Mouse (Mus musculus): ENCODE data around the gene Fktn.
"Not testable (repeated sequence)": the region's sequence is repeated elsewhere in the genome, so short reads cannot be mapped to it uniquely, and the experiment has no call there.

Fktn gene

DNA sequence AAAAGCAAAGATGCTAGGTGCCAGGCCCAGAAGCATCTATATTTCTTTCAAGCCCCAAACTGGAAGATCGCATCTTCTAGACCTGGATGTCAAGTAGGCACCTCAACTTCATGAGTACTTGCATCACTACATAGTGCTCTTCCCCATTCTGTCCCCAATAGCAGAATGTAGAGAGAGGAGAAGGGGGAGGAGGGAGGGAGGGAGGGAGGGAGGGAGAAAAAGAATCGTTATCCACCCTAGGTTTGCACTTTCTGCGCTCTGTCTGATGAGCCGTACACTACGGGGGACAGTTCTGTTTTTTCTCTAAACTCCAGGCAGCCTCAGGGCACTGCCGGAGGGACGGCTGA, at the start of gene Fktn:
Gene Fktn (plus strand): TSS at position 295 of the 347 bp plus-strand sequence.
- peak; percentile 54 for ATAC-seq (ENCODE audit: low TSS enrichment)

DNA sequence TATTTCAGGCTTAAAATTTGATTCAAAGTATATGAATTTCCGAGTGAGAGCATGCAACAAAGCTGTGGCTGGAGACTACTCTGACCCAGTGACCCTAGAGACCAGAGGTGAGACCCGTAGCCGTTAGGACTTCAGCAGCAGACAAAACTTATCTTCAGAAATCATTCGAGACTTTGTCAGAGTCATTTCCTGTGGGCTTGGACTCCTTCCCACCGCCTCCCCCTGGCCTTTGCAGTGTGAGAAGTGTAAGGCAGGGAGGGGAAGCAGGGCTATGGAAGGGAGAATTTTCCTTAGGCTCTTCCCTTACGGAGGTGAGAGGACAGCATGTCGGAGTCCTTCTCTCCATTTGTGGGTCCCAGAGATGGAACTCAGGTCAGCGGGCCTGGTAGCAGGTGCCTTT, 31.7 kb upstream of the Fktn start:
- ATAC-seq (ENCODE audit: low TSS enrichment) = no peak

DNA sequence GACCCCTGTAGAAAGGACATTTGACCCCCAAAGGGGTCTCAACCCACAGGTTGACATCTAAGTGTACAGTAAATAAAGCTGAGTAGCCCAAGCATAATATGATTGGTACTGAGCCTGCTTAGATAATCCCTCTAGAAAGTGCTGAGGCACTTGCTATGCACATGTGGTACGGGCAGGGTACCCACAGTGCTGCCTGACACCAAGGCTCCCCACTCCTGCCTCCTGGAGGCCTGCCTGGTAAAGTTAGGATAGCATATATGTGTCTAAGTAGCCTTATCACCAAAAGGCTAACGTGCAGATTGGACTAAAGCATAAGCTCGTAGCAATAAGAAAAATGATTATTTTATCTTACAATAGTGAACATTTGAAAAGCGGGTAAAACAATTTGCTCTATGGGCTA, 24.8 kb upstream of the Fktn start:
- no peak for ATAC-seq (ENCODE audit: low TSS enrichment)

DNA sequence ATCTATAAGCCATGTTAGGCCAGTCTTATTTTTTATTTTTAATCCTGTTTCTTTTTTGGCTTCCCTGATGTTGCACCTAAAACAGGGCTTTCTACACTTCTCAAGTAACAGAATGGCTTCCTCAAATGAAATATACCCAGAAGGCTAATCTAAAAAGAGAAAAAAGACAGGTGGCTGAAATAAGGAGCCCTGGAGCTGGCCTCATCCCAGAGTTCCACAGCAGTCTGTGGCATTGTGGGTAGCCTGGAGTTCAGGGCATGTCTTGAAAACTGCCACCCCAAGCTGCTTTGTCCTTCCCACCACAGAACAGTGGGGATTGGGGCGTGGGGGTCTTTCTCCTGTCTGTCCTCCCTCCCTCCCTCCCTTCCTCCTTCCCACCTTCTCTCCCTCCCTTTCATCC, 22.4 kb upstream of the Fktn start:
- ATAC-seq (ENCODE audit: low TSS enrichment) = peak; percentile 68

DNA sequence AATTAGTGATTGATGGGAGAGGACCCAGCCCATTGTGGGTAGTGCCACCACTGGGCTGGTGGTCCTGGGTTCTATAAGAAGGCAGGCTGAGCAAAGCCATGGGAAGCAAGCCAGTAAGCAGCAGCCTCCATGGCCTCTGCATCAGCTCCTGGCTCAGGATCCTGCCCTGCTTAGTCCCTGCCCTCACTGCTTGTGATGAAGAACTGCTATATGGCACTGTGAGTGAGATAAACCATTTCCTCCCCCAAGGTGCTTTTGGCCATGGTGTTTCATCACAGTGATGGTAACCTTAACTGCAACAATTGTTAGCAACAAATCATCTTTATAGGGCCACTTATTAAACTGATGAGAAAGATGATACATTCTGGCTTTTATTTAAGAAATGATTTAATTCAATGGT, 4.6 kb upstream of the Fktn start:
- ATAC-seq (ENCODE audit: low TSS enrichment) = not testable (repeated sequence)

DNA sequence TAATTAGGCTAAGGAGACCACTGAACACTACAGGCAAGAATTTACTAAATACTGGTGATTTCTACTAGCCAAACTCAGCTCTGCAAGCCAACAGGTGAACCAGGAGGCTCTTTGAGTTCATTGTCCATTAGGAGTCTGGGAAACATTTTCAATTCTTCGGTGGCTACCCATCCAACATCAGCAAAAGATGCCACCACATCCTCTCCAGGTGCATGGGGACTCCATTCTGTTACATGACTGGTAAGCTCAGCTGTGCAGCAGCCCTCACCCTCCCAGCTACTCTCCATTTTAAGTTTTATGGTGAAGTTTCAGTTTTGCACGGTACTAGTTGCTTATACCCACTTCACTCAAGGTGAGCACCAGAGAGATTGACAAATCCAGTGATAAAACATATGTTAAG, 3.8 kb upstream of the Fktn start:
- no peak for ATAC-seq (ENCODE audit: low TSS enrichment)

DNA sequence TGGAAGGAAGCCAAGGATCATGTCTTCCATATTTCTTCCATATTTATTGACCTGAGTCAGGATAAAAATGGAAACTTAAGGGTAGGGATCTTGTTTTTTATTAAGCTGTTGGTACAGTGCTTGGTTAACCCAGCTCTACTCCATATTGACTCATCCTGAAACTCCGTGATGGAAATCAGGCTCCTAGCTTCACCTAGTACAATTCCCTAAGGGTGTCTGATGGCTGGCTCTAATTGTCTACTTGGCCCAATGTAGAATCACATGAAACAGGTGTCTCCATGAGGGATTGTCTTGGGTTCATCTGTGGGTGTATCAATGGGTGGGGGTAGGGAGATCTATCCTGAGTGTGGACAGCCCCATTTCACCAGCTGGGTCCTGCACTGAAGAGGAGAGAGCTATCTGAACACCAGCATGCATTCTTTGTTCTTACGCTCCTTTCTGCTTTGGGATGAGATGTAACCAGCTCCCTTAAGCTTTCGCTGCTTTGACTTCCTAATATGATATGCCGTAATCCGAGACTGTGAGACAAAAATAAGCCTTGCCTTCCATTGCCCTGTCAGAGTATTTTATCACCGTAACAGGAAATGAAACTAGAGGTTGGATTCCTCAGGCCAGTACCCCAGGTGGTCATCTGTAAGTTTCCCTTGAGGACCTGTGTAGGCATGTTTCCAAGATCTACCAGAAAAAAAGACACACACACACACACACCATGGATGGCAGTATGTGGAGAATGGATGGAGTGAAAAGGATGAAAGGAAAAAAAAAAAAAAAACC, 3.1 kb upstream of the Fktn start:
- no peak for ATAC-seq (ENCODE audit: low TSS enrichment)

DNA sequence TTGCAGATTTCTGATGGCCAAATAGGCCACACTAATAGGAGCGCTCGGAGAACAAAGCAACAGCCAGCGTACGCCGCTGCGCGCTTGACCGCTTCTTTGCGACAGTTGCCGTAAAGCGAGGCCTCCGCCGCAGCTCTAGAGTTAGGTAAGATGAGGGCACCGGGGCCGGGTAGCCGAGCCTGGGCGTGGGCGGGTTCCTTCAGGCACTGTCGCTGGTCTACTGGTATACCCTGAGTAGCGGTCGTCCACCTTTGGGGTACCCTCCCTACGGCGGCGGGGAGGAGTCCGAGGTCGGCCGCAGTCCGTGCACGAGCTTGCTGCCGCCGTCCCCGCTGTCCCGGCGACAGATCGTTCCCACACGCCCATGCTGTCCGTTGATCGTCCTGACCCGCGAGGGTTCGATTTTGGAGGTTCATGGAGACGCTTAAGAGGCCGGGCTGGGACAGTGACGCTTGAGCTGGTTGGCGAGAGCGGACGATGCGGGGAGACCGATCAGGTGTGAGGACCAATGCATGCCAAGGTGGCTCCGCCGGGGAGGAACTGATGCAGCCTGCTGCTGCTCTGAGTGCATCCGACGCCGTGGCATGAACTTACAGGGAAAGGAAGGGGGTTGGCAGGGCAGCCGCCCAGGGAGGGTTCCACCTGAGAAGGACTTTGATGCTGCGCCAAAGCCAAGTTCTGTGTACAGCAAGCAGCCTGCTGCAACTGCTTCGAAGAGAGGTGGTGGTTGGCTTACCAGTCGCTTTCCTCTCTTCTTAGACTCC, 435 bp downstream of the Fktn start:
- peak; percentile 91 for ATAC-seq (ENCODE audit: low TSS enrichment)

DNA sequence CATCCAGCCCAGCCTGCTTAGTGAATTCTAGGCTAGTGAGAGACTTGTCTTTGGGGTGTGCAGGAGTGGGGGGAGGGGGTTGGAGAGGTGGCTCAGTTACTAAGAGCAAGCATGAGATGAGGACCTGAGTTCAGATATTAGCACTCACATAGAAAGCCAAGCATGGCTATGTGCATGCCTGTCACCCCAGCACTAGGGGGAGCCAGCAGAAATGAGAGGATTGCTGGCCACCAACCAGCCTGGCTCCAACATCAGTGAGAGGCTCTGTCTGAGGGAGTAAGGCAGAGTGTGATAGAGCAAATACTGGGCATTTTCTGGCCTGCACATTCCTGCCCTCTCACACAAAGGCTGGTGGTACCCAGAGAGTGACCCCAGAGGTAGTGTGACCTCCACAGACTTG, 2.2 kb downstream of the Fktn start:
- no peak for ATAC-seq (ENCODE audit: low TSS enrichment)

DNA sequence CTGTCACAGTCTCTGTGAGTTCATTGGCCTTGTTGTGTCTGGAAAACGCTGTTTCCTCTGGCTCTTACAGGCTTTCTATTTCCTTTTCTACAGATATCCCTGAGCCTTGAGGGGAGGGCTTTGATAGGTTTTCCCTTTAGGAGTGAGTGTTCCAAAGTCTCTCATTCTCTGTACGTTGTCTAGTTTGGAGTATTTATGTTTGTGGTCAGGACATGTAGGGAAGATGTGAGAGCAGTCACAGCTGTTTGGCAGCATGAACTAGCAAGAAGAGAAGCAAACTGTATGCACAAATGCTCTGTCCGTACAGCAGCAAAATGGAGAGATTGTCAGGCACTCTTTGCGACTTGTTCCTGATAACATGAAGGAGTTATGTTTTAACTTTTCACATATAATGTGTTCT, 3.7 kb downstream of the Fktn start:
- no peak for ATAC-seq (ENCODE audit: low TSS enrichment)

DNA sequence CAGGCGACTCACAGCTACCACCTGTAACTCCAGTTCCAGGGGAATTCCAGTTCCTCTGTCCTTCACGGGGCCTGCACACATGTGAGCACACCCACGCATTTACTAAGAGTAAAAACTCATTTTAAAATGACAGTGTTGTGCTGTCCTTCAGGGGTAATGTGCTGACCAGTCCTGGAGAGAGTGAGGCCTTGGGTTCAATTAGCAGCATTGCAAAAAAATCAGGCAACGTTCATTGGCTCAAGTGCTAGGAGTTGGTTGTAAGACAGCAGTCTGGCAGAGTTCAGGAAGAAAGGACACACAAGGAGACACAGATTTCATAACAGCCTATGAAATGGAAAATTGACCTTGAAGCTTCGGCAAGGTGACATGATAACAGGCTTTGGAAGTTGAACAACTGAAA, 4.5 kb downstream of the Fktn start:
- ATAC-seq (ENCODE audit: low TSS enrichment) = no peak

DNA sequence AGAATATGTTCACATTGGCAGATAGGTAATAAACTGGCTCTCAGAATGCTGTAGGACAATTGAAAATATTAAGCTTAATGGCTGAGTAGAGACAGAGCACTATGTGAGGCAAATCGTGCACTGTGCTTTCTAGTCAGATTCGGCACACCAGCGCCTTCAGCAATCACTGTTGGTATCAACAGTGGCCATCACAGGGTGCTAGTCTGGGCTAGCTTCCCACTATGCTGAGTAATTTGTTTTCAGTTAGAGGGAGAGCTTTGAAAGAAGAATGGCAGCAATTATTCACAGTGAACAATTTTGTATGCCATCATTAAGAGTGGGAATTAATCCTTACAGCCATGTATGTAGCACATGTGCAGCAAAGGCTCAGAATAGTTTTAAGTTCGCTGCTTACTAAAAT, 8.7 kb downstream of the Fktn start:
- ATAC-seq (ENCODE audit: low TSS enrichment) = peak; percentile 95

DNA sequence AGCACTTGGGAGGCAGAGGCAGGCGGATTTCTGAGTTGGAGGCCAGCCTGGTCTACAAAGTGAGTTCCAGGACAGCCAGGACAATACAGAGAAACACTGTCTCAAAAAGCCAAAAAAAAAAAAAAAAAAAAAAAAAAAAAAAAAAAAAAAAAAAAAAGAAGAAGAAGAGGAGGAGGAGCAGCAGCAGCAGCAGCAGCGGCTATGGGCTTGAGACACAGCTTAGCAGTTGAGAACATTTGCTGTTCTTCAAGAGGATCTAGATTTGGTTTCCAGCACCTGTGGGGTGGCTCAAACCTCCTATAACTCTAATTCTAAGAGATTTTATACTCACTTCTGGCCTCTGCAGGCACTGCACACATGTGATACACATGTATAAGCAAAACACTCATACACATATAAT, 12.3 kb downstream of the Fktn start:
- ATAC-seq (ENCODE audit: low TSS enrichment) = not testable (repeated sequence)

DNA sequence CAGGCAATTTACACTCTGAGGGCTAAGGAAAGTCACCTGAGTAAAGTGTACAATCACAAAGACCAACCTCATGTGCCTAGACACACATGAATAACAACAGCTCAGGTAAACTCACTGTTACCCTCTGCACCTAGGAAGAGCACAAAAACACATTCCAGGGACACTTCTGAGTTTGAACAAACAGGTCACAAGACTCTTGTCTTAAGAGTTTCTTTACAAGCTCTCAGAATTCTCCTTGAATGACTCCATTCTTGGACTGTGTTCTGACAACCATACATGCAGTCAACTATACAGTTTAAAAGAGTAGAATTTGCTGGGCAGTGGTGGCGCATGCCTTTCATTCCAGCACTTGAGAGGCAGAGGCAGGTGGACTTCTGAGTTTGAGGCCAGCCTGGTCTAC, 14.3 kb downstream of the Fktn start:
- no peak for ATAC-seq (ENCODE audit: low TSS enrichment)

DNA sequence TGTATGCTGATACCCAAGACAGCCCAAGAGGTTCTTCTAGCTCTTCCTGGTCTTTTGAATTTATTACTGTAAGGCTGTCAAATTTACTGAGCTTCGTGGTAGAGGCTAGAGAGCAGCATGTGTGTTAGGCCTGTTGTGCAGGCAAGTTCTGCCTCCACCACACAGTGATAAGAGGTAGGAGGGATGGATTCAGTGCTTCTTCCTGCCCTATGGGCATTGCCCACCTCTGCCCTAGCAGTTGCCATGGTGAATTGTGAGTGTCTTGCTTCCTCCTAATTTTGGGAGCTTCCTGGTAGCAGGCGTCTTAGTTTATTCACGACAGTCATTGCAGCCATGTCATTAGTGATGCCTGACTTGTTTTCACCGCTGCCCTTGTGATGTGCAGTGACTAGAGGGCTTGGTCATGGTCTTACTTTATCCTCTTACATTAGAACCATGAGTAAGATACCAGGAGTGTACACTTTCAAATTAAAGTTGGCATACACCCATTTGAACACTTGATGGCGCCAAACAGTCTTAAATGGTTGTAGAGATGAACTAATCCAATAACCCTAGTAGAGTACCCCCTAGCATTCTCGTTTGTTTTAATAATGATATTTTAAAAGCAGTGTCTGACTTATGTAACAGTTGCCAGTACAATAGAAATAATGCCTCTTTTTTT, 25.3 kb downstream of the Fktn start:
- ATAC-seq (ENCODE audit: low TSS enrichment) = peak; percentile 88

DNA sequence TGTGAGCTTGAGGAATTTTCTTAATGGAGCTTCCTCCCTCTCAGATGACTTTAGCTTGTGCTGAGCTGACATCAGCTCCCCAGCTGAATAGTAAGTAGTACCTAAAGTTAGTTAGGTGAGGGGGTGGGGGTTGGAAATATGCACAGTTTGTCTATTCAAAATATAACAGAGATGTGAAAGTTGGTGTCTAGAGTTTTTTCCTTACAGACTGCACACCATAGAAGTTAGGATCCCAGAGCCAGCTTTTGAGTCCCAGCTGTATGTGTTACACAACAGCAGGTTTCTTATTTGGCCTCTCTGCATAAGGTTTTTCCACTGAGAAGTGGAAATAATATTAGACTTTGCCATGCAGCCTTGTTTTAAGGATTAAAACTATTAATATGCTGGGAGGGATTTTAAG, 36.0 kb downstream of the Fktn start:
- ATAC-seq (ENCODE audit: low TSS enrichment) = peak; percentile 92

DNA sequence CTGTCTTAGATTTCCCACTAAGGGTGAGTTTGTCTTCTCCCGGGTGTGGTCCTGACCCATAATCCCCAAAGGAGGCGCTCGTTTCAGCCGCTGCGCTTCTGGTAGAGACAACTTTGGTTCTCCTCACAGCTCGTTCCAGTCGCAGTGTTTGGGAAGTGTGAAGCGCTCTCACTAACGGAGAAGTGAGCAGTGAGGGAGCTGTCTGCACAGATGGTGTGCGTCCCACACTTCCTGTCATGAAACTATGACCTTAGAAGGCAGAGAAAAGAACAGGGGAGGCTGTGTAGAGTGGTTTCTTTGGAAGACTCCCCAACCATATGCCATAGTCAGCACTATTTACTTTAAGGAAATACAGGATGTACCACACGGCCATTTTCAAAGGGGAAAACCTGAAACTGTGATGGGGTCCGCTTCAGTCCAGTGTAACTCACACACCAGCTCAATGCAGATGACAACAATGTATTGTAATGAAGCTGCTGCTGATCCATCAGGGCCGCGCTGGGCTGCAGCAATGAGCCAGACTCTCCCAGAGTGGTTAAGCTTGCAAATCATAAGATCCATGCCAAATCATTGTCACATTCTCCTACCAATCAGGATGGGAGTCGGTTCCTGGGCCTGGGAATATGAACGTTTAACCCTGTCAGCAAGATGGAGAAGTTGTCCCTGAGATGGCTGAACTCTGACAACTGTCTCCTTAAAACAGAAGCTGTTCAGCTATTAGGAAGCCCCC, 36.8 kb downstream of the Fktn start:
- ATAC-seq (ENCODE audit: low TSS enrichment) = peak; percentile 91

DNA sequence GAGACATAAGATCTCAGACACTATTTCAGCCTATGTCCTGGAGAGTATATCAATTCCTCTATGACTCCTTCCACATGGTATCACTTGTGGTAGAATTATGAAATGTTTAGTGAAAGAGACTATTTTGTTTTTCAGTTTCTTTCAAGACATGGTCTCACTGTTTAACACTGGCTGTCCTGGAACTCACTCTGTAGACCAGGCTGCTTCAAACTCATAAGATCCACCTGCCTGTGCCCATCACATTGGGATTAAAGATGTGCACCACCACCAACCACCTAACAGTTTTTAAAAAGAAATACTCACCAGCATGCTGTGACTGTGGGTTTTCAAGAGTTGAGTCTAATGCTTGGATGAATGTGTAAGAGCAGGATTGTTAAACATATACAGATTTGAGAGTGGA, 43.2 kb downstream of the Fktn start:
- no peak for ATAC-seq (ENCODE audit: low TSS enrichment)

DNA sequence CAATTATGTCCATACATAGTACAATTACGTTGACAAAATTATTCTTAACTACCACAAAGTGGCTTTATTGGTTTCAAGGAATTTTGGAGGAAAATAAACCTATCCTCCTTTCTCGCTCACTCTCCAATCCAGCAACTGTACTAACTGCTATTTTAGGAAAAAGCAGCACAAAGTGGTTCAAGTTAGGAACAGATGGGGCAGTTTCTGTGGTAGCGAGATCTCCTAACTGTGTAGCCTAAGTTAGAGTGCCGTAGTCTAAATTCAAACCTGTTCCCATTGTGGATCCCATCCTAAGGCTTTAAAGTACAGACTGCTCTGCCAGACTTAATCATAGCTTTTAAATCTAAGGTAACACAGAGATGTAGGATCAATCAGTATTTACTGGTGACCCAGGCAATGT, 45.0 kb downstream of the Fktn start:
- ATAC-seq (ENCODE audit: low TSS enrichment) = peak; percentile 85

DNA sequence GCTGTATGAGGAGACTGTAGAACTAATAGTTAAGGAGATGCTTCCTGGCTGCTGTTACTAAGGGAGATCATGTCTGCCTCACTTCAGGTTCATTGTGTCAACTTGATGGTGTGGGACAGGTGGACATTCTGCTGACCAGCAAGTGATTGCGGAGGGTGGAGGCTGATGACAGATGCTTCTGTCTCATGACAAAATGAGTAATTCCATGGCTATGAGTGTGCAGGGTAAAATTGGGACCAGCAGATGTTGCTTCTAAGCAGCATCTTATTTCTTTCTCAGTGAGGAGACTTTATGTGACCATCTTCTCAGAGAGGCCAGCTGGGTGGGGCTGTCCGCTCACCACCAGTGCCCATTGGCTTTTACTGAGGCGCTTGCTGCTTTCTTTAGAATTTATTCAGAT, 45.9 kb downstream of the Fktn start:
- peak; percentile 24; the same call in 1 of the 2 replicates for ATAC-seq (ENCODE audit: low TSS enrichment)

DNA sequence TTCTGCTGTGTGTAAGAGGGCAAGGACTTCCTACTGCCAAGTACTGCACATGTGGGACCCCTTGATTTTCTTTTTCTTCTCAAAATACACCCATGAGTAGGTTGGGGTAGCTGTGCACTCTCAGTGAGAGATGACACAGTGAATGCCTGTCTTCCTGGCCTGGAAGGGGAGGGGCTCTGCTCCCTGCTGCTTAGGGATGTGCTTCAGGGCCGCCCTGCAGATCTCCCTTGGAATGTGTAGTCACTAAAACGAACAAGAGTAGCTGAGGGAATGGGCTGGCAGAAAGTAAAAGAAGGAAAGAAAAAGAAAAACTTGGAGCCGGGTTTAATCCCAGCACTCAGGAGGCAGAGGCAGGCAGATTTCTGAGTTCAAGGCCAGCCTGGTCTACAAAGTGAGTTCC, 48.7 kb downstream of the Fktn start:
- ATAC-seq (ENCODE audit: low TSS enrichment) = no peak

Measured in frontal cortex, adult (tissue).